Mouse (Mus musculus): ENCODE measurements around the gene Pde6d. TPM values are rescaled to one million over a fixed set of nuclear protein-coding genes. Genes with fewer than 3 reads are reported as not detected.

The Pde6d gene
- total and polyA plus RNA-seq, 2 experiments from 2014 or later: 19.8 to 50.5 TPM

DNA sequence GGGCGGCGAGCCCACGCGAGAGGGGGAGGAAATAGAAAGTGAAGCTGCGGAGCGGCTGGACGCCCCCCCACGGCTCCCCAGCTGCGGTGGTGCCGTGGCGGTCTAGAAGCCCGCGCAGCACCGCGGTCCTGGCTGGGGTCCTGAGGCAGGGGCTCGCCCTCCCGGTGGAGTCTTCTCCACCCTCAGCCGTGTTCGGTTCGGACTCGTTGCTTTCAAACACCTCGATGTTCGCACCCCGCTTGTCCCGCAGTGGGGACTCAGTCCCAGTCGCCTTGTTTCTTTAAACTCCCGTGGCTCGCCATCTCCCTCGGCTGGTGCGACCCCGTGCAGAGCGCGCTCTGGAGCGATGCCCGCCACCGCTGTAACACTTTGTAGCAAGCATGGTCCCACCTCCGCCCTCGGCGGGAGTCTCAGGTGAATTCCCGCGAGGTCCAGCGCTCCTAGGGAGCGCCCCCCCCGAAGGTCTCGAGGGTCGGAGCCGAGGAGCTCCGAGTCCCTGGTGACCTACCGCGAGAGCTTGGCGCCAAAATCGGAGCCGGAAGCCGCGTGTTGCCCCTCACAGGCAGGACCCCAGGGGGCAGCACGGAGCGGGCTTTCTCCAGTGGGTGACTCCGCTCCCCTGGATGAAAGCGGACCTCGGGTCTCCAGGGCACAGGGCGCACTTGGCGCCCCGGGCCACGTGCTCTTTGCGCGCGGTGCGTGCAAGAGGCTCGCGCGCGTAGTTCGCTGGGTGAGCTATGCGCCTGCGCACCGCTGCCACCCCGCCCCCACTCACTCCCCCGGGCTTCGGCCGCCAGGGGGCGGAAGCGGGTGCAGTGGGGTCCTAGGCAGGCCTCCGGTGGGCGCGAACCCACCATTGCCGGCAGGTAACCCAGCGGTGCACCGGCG lies 54.6 kb downstream of the Pde6d start:
- peak; percentile 34 for ATAC-seq (ENCODE audit: insufficient read depth, low read depth)

DNA sequence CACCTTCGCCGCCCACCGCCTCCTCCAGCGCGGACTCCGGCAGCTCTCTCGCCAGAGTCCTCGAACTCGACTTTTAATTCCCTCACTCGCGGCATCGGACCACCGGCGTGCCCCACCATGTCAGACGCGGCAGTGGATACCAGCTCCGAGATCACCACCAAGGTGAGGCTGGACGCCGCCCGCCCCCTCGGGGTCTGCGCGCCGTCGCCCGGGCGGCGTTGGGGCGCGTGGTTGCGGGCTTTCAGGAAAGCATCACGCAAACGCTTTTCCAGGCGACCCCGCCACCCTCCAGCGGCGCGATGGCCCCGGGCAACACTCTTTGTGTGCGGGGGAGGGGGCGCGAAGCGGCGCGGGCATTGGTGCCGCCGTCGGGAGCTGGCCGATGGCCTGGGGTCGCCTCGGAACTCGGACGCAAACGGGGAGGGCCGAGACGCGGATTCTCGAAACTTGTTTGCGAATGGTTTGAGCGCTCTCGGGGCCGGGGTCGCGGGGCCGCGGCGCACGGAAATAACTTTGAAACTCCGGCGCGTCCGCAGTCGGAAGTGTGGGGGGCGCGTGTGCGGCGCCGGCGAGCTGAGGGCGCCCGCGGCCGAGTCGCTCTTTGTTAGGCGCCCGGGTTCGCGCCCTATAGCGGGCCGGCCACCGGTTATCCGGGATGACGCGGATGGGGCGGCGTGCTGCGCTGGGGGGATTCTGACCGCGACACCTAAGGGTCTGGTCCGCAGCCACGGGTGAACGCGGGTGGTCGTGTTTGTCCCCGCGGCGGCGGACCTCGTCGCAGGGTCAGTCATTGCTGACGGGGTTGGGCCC lies 55.4 kb downstream of the Pde6d start:
- ATAC-seq (ENCODE audit: insufficient read depth, low read depth): no peak
- peak overlapping the region; percentile 86 for H3K4me2 ChIP-seq (ENCODE audit: low read depth, low read length)

More for the DNA sequence above, 54.6 kb downstream of the Pde6d start:
- H3K27ac ChIP-seq (ENCODE audit: low read depth): peak overlapping the region; percentile 98
- peak overlapping the region; percentile 86 for H3K4me2 ChIP-seq (ENCODE audit: low read depth, low read length)
- peak; percentile 88 for DNase-seq (ENCODE audit: low spot score)
- peak overlapping the region; percentile 99 for H3K9ac ChIP-seq (replicated peaks; ENCODE audit: low read depth, low read length)
- H3K36me3 ChIP-seq (replicated peaks; ENCODE audit: control insufficient read depth, insufficient read depth, low read length): peaks cover 22% of the 10 kb centered on the region
- no peaks in the 10 kb centered on the region for H3K9me3 ChIP-seq (replicated peaks; ENCODE audit: control insufficient read depth, low read length)
- H3K27me3 ChIP-seq (ENCODE audit: control insufficient read depth, insufficient read depth, low read length): no peaks in the 10 kb centered on the region
- H3K4me1 ChIP-seq (ENCODE audit: control insufficient read depth, insufficient read depth): peaks cover 17% of the 10 kb centered on the region
- H3K4me3 ChIP-seq (ENCODE audit: low read depth, low read length): peak overlapping the region; percentile 90
- TF ChIP-seq EP300 (IDR thresholded peaks at IDR 0.05; ENCODE audit: low read depth) (no peak; the same call in 1 of the 2 replicates), CTCF (IDR thresholded peaks at IDR 0.05; ENCODE audit: low read depth) (peak; percentile 89)
- WGBS: under 1% methylated on average over 75 of the region's 89 CpGs

DNA sequence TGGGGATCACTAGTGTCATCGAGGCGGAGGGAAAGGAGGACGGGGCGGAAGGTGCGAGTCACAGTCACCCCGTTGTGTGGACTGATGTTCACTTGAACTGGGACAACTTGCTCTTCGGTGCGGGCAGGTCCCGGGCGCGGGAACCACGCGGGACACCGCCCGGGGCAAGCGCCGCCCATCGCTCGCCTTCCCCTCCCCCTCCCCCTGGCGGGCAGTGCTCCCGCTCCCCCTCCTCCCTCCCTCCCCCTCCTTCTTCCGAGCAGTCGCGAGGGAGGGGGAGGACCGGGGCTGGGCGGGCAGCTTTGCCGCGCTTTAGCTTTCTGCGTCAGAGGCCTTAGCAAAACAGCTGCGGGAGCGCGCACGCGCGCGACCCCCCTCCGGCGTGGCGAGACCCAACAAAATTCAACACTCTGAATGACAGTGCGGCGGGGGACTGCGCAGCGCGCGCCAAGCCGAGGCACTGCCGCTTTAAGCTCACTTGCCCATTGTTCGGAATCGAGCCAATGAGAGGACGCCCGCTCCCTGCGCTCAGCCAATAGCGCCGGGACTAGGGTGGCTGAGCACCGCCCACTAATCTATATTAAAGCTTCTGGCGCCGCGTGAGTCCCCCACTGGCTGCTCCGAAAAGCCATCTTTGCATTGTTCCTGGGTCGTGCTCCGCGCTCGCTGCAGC lies 56.2 kb downstream of the Pde6d start, which contains the start of gene Ptma:
Gene Ptma, plus strand, starts transcription at position 611 of the 673 bp plus-strand sequence.
- peak; percentile 79 for TF ChIP-seq EP300 (IDR thresholded peaks at IDR 0.05; ENCODE audit: low read depth)
- TF ChIP-seq CTCF (IDR thresholded peaks at IDR 0.05; ENCODE audit: low read depth): no peak
- peak within 1 kb of the TSS; percentile 98 for H3K27ac ChIP-seq (ENCODE audit: low read depth)
- H3K27me3 ChIP-seq (ENCODE audit: control insufficient read depth, insufficient read depth, low read length): no peaks in the 10 kb centered on the region
- H3K4me1 ChIP-seq (ENCODE audit: control insufficient read depth, insufficient read depth): 0 out of 2 replicates have a peak, but pooled peaks cover 10% of the 10 kb centered on the region
- no peaks in the 10 kb centered on the region for H3K9me3 ChIP-seq (replicated peaks; ENCODE audit: control insufficient read depth, low read length)
- DNase-seq (ENCODE audit: low spot score) (peak; percentile 99), ATAC-seq (ENCODE audit: insufficient read depth, low read depth) (peak; percentile 90)
- H3K4me2 ChIP-seq (ENCODE audit: low read depth, low read length): peak within 1 kb of the TSS; percentile 86
- WGBS: under 1% methylated on average over 57 of the region's 63 CpGs
- peak within 1 kb of the TSS; percentile 90 for H3K4me3 ChIP-seq (ENCODE audit: low read depth, low read length)
- H3K9ac ChIP-seq (replicated peaks; ENCODE audit: low read depth, low read length): peak within 1 kb of the TSS; percentile 99
- peaks cover 20% of the 10 kb centered on the region for H3K36me3 ChIP-seq (replicated peaks; ENCODE audit: control insufficient read depth, insufficient read depth, low read length)

More for the DNA sequence above, 55.4 kb downstream of the Pde6d start:
- H3K9ac ChIP-seq (replicated peaks; ENCODE audit: low read depth, low read length): peak overlapping the region; percentile 99
- WGBS: under 1% methylated on average over 111 of the region's 111 CpGs
- peak overlapping the region; percentile 90 for H3K4me3 ChIP-seq (ENCODE audit: low read depth, low read length)
- H3K4me1 ChIP-seq (ENCODE audit: control insufficient read depth, insufficient read depth): peaks cover 14% of the 10 kb centered on the region
- no peak for DNase-seq (ENCODE audit: low spot score)
- no peaks in the 10 kb centered on the region for H3K9me3 ChIP-seq (replicated peaks; ENCODE audit: control insufficient read depth, low read length)
- H3K36me3 ChIP-seq (replicated peaks; ENCODE audit: control insufficient read depth, insufficient read depth, low read length): peaks cover 22% of the 10 kb centered on the region
- peak overlapping the region; percentile 98 for H3K27ac ChIP-seq (ENCODE audit: low read depth)
- TF ChIP-seq EP300 (IDR thresholded peaks at IDR 0.05; ENCODE audit: low read depth) (0 out of 2 replicates have a peak, but pooled peaks have one; percentile 11), CTCF (IDR thresholded peaks at IDR 0.05; ENCODE audit: low read depth) (no peak)
- H3K27me3 ChIP-seq (ENCODE audit: control insufficient read depth, insufficient read depth, low read length): no peaks in the 10 kb centered on the region

DNA sequence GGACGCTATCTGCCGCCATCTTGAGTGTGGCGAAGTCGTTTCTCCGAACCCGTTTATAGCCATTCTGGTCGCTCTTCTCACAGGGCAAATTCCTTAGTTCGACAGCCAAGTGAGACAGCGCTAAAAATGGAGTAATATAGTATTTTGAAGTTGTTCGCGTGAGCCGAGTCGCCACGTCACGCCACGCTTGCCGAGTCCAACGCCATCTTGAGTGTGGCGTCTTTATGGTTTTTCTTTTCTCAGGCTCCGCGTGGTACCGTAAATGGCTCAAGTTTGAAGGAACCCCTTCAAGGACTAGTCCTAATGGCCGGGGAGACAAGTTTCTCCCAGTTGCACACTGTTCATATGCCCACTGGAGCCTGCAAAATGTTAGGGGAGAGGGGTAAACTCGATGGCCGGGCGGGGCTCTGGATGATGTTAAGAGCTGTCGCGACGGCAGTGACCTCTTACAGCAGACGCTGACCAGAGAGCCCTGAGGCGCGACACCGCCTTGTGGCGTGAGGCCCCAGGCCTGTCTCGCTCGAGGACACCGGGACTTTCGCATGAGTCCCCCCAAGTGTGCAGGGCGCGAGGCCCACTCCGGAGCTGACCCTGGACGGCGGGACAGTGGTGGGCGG lies 56.8 kb downstream of the Pde6d start:
- Histone ChIP-seq H3K36me3 (replicated peaks; ENCODE audit: control insufficient read depth, insufficient read depth, low read length) (peaks cover 13% of the 10 kb centered on the region), H3K9me3 (replicated peaks; ENCODE audit: control insufficient read depth, low read length) (no peaks in the 10 kb centered on the region), H3K27me3 (ENCODE audit: control insufficient read depth, insufficient read depth, low read length) (no peaks in the 10 kb centered on the region), H3K4me3 (ENCODE audit: low read depth, low read length) (peak overlapping the region; percentile 90), H3K4me1 (ENCODE audit: control insufficient read depth, insufficient read depth) (0 out of 2 replicates have a peak, but pooled peaks cover 10% of the 10 kb centered on the region), H3K9ac (replicated peaks; ENCODE audit: low read depth, low read length) (peak overlapping the region; percentile 65), H3K27ac (ENCODE audit: low read depth) (peak overlapping the region; percentile 98), H3K4me2 (ENCODE audit: low read depth, low read length) (peak overlapping the region; percentile 61)
- peak; percentile 68 for DNase-seq (ENCODE audit: low spot score)
- under 1% methylated on average over 44 of the region's 44 CpGs for WGBS
- peak; percentile 40 for TF ChIP-seq EP300 (IDR thresholded peaks at IDR 0.05; ENCODE audit: low read depth)
- peak; percentile 0; the same call in 1 of the 2 replicates for TF ChIP-seq CTCF (IDR thresholded peaks at IDR 0.05; ENCODE audit: low read depth)
- ATAC-seq (ENCODE audit: insufficient read depth, low read depth): peak; percentile 11
